Mouse (Mus musculus) liver, adult 2 months (tissue): Measurements from ENCODE around the gene Oscar.

Experiments used
- CTCF ChIP-seq: fragments of 200-500 bp; IDR thresholded peaks from 2 replicates; pipeline ENCODE4 v1.5.1; 2011; ENCODE audit warnings: low read depth, low read length, control low read depth
- POLR2A ChIP-seq: fragments of 200-500 bp; IDR thresholded peaks from 2 replicates; pipeline ENCODE4 v1.6.1; 2011; ENCODE audit warnings: low read length, control low read depth; ENCODE audit not compliant: insufficient read depth; ENCODE audit errors: extremely low read depth

- TF ChIP-seq POLR2A (no peak), CTCF (no peak)
Measured at GRCm38 (mm10) chr7:3576354-3577124, 39.4 kb downstream of the Oscar start.
